Mouse (Mus musculus) thymus, adult 2 months (tissue): ENCODE data around the gene Vmn1r193.

Experiments
- CTCF ChIP-seq: fragments of 200-500 bp; IDR thresholded peaks from 2 replicates; pipeline ENCODE4 v1.5.1; 2012; ENCODE audit warnings: mild to moderate bottlenecking, control low read depth, low read length, moderate library complexity, borderline replicate concordance; ENCODE audit not compliant: control insufficient read depth, poor library complexity, insufficient read depth; ENCODE audit errors: extremely low read depth
- POLR2A ChIP-seq: fragments of 200-500 bp; IDR thresholded peaks from 2 replicates; pipeline ENCODE4 v1.6.1; 2012; ENCODE audit warnings: mild to moderate bottlenecking, low read length, control low read depth, moderate library complexity; ENCODE audit not compliant: control insufficient read depth, poor library complexity, insufficient read depth; ENCODE audit errors: extremely low read depth

GRCm38 (mm10) chr13:22183869-22184268 lies 39.1 kb downstream of the Vmn1r193 start, which contains the start of gene Vmn1r191:
- TF ChIP-seq CTCF (no peak), POLR2A (no peak)
